ENCODE assay signal across 21 mouse cellular contexts in the genomic region with DNA sequence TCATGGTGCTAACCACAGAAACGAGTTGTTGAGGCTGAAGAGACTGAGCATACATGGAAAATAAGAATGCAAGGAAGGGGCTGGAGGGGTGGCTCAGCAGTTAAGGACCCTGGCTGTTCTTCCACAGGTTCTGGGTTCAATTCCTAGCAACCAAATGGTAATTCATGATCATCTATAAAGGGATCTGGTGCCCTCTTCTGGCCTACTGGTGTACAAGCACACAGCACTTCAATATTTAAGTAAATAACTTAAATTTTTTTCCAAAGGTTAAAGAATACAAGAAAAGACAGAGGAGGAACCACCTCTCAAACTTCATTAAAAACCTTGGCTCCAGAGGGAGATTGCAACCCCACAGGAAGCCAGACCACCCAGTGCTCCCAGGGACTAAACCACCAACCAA. TPM values are rescaled to one million over a fixed set of nuclear protein-coding genes. Genes with fewer than 3 reads are reported as not detected.
DNase-seq lines count a peak whose midpoint lies in the region; ATAC-seq and TF ChIP-seq lines count a peak whose summit lies in the region.
"Had no signal": no experiment of that assay in that cellular context is flagged by ENCODE, and none has a peak within 500 bp of the region (broad histone marks: within the 10 kb centered on the region; RNA-seq: fewer than 3 reads in every experiment).

No protein-coding gene starts in this region.

- peak; percentile 44 for TF ChIP-seq RAD21 in MEL (IDR thresholded peaks at IDR 0.05; ENCODE audit: low read depth, low read length)

- no peak overlapping the region for H3K27ac ChIP-seq in intestine, postnatal 0 days (ENCODE audit: low read depth, low read length)
- H3K27ac ChIP-seq in intestine, embryonic 15.5 days: no peak overlapping the region
- no peak overlapping the region for H3K27ac ChIP-seq in MEL (ENCODE audit: control insufficient read depth, low read depth, low read length)
- H3K27ac ChIP-seq: embryonic facial prominence, embryonic 15.5 days; heart, embryonic 13.5 days; hindbrain, embryonic 12.5 days; limb, embryonic 10.5 days; liver, embryonic 15.5 days; neural tube, embryonic 12.5 days had no signal

- H3K9ac ChIP-seq in intestine, postnatal 0 days (ENCODE audit: low read depth, low read length): no peak overlapping the region
- no peak overlapping the region for H3K9ac ChIP-seq in intestine, embryonic 15.5 days
- no peak overlapping the region for H3K9ac ChIP-seq in MEL (ENCODE audit: control insufficient read depth, low read depth, low read length, poor library complexity, severe bottlenecking)
- H3K9ac ChIP-seq: embryonic facial prominence, embryonic 15.5 days; heart, embryonic 13.5 days; hindbrain, embryonic 12.5 days; liver, embryonic 15.5 days; neural tube, embryonic 12.5 days had no signal

- no peaks in the 10 kb centered on the region for H3K4me1 ChIP-seq in intestine, postnatal 0 days (replicated peaks; ENCODE audit: control insufficient read depth, insufficient read depth, low read length)
- no peaks in the 10 kb centered on the region for H3K4me1 ChIP-seq in intestine, embryonic 15.5 days (replicated peaks)
- H3K4me1 ChIP-seq in MEL (ENCODE audit: control insufficient read depth in 1 of 2, insufficient read depth in 2 of 2, low read length in 2 of 2): no peaks in the 10 kb centered on the region
- H3K4me1 ChIP-seq: embryonic facial prominence, embryonic 15.5 days; hindbrain, embryonic 12.5 days; limb, embryonic 10.5 days; liver, embryonic 15.5 days; neural tube, embryonic 12.5 days had no signal

- peak; percentile 64 for TF ChIP-seq CTCF in intestine, postnatal 0 days (IDR thresholded peaks at IDR 0.05; ENCODE audit: low read depth)
- TF ChIP-seq CTCF in MEL (IDR thresholded peaks at IDR 0.05 in 2 of 3, conservative IDR thresholded peaks at IDR 0.05 in 1 of 3; ENCODE audit: control insufficient read depth in 1 of 3, insufficient read depth in 1 of 3, low read depth in 2 of 3, low read length in 3 of 3, poor library complexity in 1 of 3, severe bottlenecking in 1 of 3): peak; percentile 4 to 59 (median 59); a peak in 4 of 6 replicates

- no peak for TF ChIP-seq POLR2A in MEL (IDR thresholded peaks at IDR 0.05; ENCODE audit: control insufficient read depth in 1 of 2, insufficient read depth in 1 of 2, low read depth in 1 of 2, low read length in 2 of 2, poor library complexity in 1 of 2)

- peak; percentile 18 for DNase-seq in lung, postnatal 36 days
- no peak for DNase-seq in lung, postnatal 4 days
- peak; percentile 47 for DNase-seq in MEL (ENCODE audit: low read depth, low spot score)
- no peak for DNase-seq in adrenal gland, adult 18-20 months (ENCODE audit: low spot score in 2 of 2)
- no peak for DNase-seq in frontal cortex, adult 2 months (ENCODE audit: extremely low spot score in 1 of 2, low spot score in 1 of 2)
- DNase-seq: adrenal gland, postnatal 25 days; cerebellum, adult 9-10 months; gastrocnemius, postnatal 36 days; kidney, adult 11 months; layer of hippocampus, postnatal 36 days; thymus, adult 2 months had no signal

- H3K79me2 ChIP-seq in MEL (ENCODE audit: control insufficient read depth, insufficient read depth, low read length, poor library complexity): no peaks in the 10 kb centered on the region

- no peaks in the 10 kb centered on the region for H3K9me3 ChIP-seq in intestine, postnatal 0 days (ENCODE audit: control insufficient read depth)
- H3K9me3 ChIP-seq in intestine, embryonic 15.5 days: no peaks in the 10 kb centered on the region
- H3K9me3 ChIP-seq in MEL (replicated peaks; ENCODE audit: insufficient read depth, low read length): no peaks in the 10 kb centered on the region
- H3K9me3 ChIP-seq: embryonic facial prominence, embryonic 15.5 days; G1E; heart, embryonic 13.5 days; hindbrain, embryonic 12.5 days; limb, embryonic 10.5 days; liver, embryonic 15.5 days; megakaryocyte, embryonic 14.5 days; neural tube, embryonic 12.5 days had no signal

- H3K27me3 ChIP-seq in intestine, postnatal 0 days (replicated peaks; ENCODE audit: control insufficient read depth, insufficient read depth, low read length): no peaks in the 10 kb centered on the region
- H3K27me3 ChIP-seq in intestine, embryonic 15.5 days (replicated peaks): no peaks in the 10 kb centered on the region
- no peaks in the 10 kb centered on the region for H3K27me3 ChIP-seq in MEL (ENCODE audit: control insufficient read depth in 1 of 2, insufficient read depth in 2 of 2, low read length in 2 of 2)
- H3K27me3 ChIP-seq: embryonic facial prominence, embryonic 15.5 days; heart, embryonic 13.5 days; hindbrain, embryonic 12.5 days; liver, embryonic 15.5 days; megakaryocyte, embryonic 14.5 days; neural tube, embryonic 12.5 days had no signal

- no peak for TF ChIP-seq EP300 in MEL (IDR thresholded peaks at IDR 0.05; ENCODE audit: low read depth in 1 of 2, low read length in 2 of 2)

- WGBS in intestine, postnatal 0 days: 74% methylated on average over 1 of the region's 1 CpGs
- WGBS in intestine, embryonic 15.5 days: 74% methylated on average over 1 of the region's 1 CpGs

- H3K4me3 ChIP-seq in intestine, postnatal 0 days (ENCODE audit: low read depth, low read length): no peak overlapping the region
- H3K4me3 ChIP-seq in intestine, embryonic 15.5 days (replicated peaks): no peak overlapping the region
- H3K4me3 ChIP-seq in MEL (ENCODE audit: control insufficient read depth in 1 of 2, insufficient read depth in 1 of 2, low read depth in 2 of 2, low read length in 2 of 2): no peak overlapping the region
- H3K4me3 ChIP-seq: embryonic facial prominence, embryonic 15.5 days; heart, embryonic 13.5 days; hindbrain, embryonic 12.5 days; limb, embryonic 10.5 days; liver, embryonic 15.5 days; megakaryocyte, embryonic 14.5 days; neural tube, embryonic 12.5 days had no signal

- H3K36me3 ChIP-seq in intestine, postnatal 0 days (ENCODE audit: control insufficient read depth, insufficient read depth): peaks cover 6% of the 10 kb centered on the region; the same call in 1 of the 2 replicates
- no peaks in the 10 kb centered on the region for H3K36me3 ChIP-seq in intestine, embryonic 15.5 days
- no peaks in the 10 kb centered on the region for H3K36me3 ChIP-seq in MEL (ENCODE audit: control insufficient read depth in 1 of 2, insufficient read depth in 2 of 2, low read length in 2 of 2)
- H3K36me3 ChIP-seq: G1E; liver, embryonic 15.5 days had no signal

- ATAC-seq in intestine, postnatal 0 days: no peak
- no peak for ATAC-seq in intestine, embryonic 15.5 days

- H3K4me2 ChIP-seq in intestine, postnatal 0 days (replicated peaks; ENCODE audit: low read depth): no peak overlapping the region
- no peak overlapping the region for H3K4me2 ChIP-seq in intestine, embryonic 15.5 days (replicated peaks)
- H3K4me2 ChIP-seq: embryonic facial prominence, embryonic 15.5 days; heart, embryonic 13.5 days; hindbrain, embryonic 12.5 days; liver, embryonic 15.5 days; neural tube, embryonic 12.5 days had no signal

TF ChIP-seq in MEL, 35 proteins besides CTCF, POLR2A, EP300 and RAD21 (continues in another document):
- TF ChIP-seq MAX (IDR thresholded peaks at IDR 0.05; ENCODE audit: low read length): no peak
- TF ChIP-seq ETS1 (IDR thresholded peaks at IDR 0.05; ENCODE audit: low read depth, low read length): no peak
- no peak for TF ChIP-seq USF1 (IDR thresholded peaks at IDR 0.05; ENCODE audit: low read depth, low read length)
- TF ChIP-seq MAZ (IDR thresholded peaks at IDR 0.05; ENCODE audit: low read depth, low read length): 0 out of 2 replicates have a peak, but pooled peaks have one; percentile 24
- no peak for TF ChIP-seq MYC (IDR thresholded peaks at IDR 0.05; ENCODE audit: low read depth, low read length)
- TF ChIP-seq POLR2AphosphoS2 (IDR thresholded peaks at IDR 0.05; ENCODE audit: low read length): no peak
- no peak for TF ChIP-seq SIN3A (IDR thresholded peaks at IDR 0.05; ENCODE audit: low read length)
- no peak for TF ChIP-seq E2F4 (IDR thresholded peaks at IDR 0.05; ENCODE audit: borderline replicate concordance, low read depth, low read length)
- TF ChIP-seq MEF2A (IDR thresholded peaks at IDR 0.05; ENCODE audit: extremely low read depth, insufficient replicate concordance, low read depth, low read length, poor library complexity, severe bottlenecking): no peak
- TF ChIP-seq JUND (IDR thresholded peaks at IDR 0.05; ENCODE audit: low read depth, low read length): no peak
- no peak for TF ChIP-seq GATA1 (IDR thresholded peaks at IDR 0.05; ENCODE audit: low read depth, low read length)
- TF ChIP-seq SMC3 (IDR thresholded peaks at IDR 0.05; ENCODE audit: low read depth, low read length): peak; percentile 36
- TF ChIP-seq TCF12 (IDR thresholded peaks at IDR 0.05; ENCODE audit: low read depth, low read length): no peak
- no peak for TF ChIP-seq ELF1 (IDR thresholded peaks at IDR 0.05; ENCODE audit: low read depth, low read length)
- TF ChIP-seq KAT2A (conservative IDR thresholded peaks at IDR 0.05; ENCODE audit: low read depth, low read length): no peak
- TF ChIP-seq CHD2 (IDR thresholded peaks at IDR 0.05; ENCODE audit: low read length): no peak
- no peak for TF ChIP-seq NRF1 (IDR thresholded peaks at IDR 0.05; ENCODE audit: insufficient read depth, low read depth, low read length, poor library complexity, severe bottlenecking)
- TF ChIP-seq MAFK (IDR thresholded peaks at IDR 0.05; ENCODE audit: borderline replicate concordance, low read depth, low read length): no peak
- no peak for TF ChIP-seq ZMIZ1 (IDR thresholded peaks at IDR 0.05; ENCODE audit: low read depth, low read length)
- peak; percentile 24; the same call in 1 of the 2 replicates for TF ChIP-seq ZC3H11A (IDR thresholded peaks at IDR 0.05; ENCODE audit: low read depth, low read length)

RNA-seq across cellular contexts. Expression of a gene that starts 8.0 kb away (rescaled TPM):
- polyA plus RNA-seq in intestine, postnatal 0 days (2015; fragmentation: Nextera tagmentation; extraction: Ambion mirVana): 23.9 and 25.6 TPM in 2 replicates
- polyA plus RNA-seq in intestine, embryonic 15.5 days (2015; fragmentation: Nextera tagmentation; extraction: Ambion mirVana): 42.6 and 43.7 TPM in 2 replicates
- 6.7 and 6.8 TPM in 2 replicates for total RNA-seq in MEL (2012; rRNA removed)
- 10 to 100 TPM in 1 of 2 experiments, not detected in 1; 12.6 TPM for polyA plus RNA-seq in MEL (2012; ENCODE audit: insufficient read depth in 1 of 2, insufficient read length in 2 of 2, low read depth in 1 of 2, low replicate concordance in 2 of 2, missing spikeins in 1 of 2)
- total RNA-seq in adrenal gland, adult 18-20 months (2021): 10 to 100 TPM; 21.3 to 31.3 TPM
- 91.5 and 98.4 TPM in 2 replicates for polyA plus RNA-seq in frontal cortex, adult 2 months (2012; rRNA removed)

RNA-seq across cellular contexts. Expression of a gene that starts 24.0 kb away (rescaled TPM):
- polyA plus RNA-seq in intestine, postnatal 0 days (2015; fragmentation: Nextera tagmentation; extraction: Ambion mirVana): 5.9 and 7.0 TPM in 2 replicates
- 2.2 and 2.6 TPM in 2 replicates for polyA plus RNA-seq in intestine, embryonic 15.5 days (2015; fragmentation: Nextera tagmentation; extraction: Ambion mirVana)
- total RNA-seq in MEL (2012; rRNA removed): not detected in 2 replicates
- not detected for polyA plus RNA-seq in MEL (2012; ENCODE audit: insufficient read depth in 1 of 2, insufficient read length in 2 of 2, low read depth in 1 of 2, low replicate concordance in 2 of 2, missing spikeins in 1 of 2)
- 10 to 100 TPM; 14.4 to 90.4 TPM for total RNA-seq in adrenal gland, adult 18-20 months (2021)
- 241 and 271 TPM in 2 replicates for polyA plus RNA-seq in frontal cortex, adult 2 months (2012; rRNA removed)
- total RNA-seq: G1E had no signal
- polyA plus RNA-seq: G1E; limb, embryonic 10.5 days had no signal

Comparison
In these comparisons a context has a peak if more than half of its experiments do, and no peak if none do; other contexts are left out.
1. DNase-seq: peak in lung, postnatal 36 days (single experiment) and MEL (single experiment); none in lung, postnatal 4 days (0 of 2), adrenal gland, adult 18-20 months (0 of 2) and frontal cortex, adult 2 months (0 of 2).
2. RNA of a gene that starts 24.0 kb away (polyA plus RNA-seq): 241 to 271 TPM in frontal cortex, adult 2 months; 5.9 to 7.0 TPM in intestine, postnatal 0 days, 2.2 to 2.6 TPM in intestine, embryonic 15.5 days and not detected in MEL; every median in the first group is over 10 times any median in the second.